Mouse (Mus musculus): ENCODE measurements around the gene Gipr. TPM values are rescaled to one million over a fixed set of nuclear protein-coding genes. Genes with fewer than 3 reads are reported as not detected.

Gene Gipr
- total RNA-seq, 1 experiment from 2014 or later: not detected

DNA sequence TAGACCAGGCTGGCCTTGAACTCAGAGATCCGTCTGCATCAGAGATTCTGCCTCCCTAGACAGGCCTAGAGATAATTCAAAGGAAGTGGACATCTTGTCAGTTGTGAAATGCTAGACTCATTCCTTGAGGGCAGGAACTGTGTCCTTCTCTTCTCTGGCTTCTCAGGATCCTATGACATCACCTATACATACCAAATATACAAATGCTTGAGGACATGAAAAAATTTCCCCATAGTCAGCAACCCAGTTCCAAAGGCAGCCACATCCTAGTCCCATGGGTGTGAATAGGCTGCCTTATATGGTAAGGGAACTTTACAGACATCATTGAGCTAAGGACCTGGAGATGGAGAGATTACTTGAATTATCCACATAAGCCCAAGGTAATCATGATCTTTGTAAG lies 56.4 kb downstream of the Gipr start:
- no peak for ATAC-seq (replicated peaks; ENCODE audit: low read depth, poor library complexity, severe bottlenecking)

- no peak for ATAC-seq (replicated peaks; ENCODE audit: low read depth, poor library complexity, severe bottlenecking)
Measured at GRCm38 (mm10) chr7:19107436-19107835, 58.5 kb downstream of the Gipr start.

Other genes with a start within 250 kb of the Gipr start
- gene Nova2, start 240.2 kb downstream of the Gipr start, total RNA-seq (2017): 0.14 TPM in 1 of 2 replicates, not detected in the other
- gene Nanos2, start 178.7 kb downstream of the Gipr start, total RNA-seq (2017): not detected in 2 replicates
- gene Mypop, start 174.9 kb downstream of the Gipr start, total RNA-seq (2017): 0.64 TPM in 1 of 2 replicates, not detected in the other
- gene Irf2bp1, start 162.1 kb downstream of the Gipr start, total RNA-seq (2017): 13.1 and 14.6 TPM in 2 replicates
- gene Foxa3, start 142.6 kb downstream of the Gipr start, total RNA-seq (2017): 0.50 TPM in 1 of 2 replicates, not detected in the other
- gene Sympk, start 141.8 kb downstream of the Gipr start, total RNA-seq (2017): 48.9 and 54.0 TPM in 2 replicates
- not detected in 2 replicates for gene Rsph6a, start 111.4 kb downstream of the Gipr start, total RNA-seq (2017)
- 6.3 and 12.7 TPM in 2 replicates for gene Dmwd, start 89.9 kb downstream of the Gipr start, total RNA-seq (2017)
- 0.32 TPM in 1 of 2 replicates, not detected in the other for gene Dmpk, start 82.3 kb downstream of the Gipr start, total RNA-seq (2017)
- 3.1 and 5.1 TPM in 2 replicates for gene Six5, start 71.5 kb downstream of the Gipr start, total RNA-seq (2017)
- gene Gm4969, start 47.8 kb downstream of the Gipr start, total RNA-seq (2017): 0.68 and 1.5 TPM in 2 replicates
- gene Fbxo46, start 46.3 kb downstream of the Gipr start, total RNA-seq (2017): 5.7 and 6.6 TPM in 2 replicates
- 3.7 and 5.4 TPM in 2 replicates for gene Qpctl, start 16.8 kb downstream of the Gipr start, total RNA-seq (2017)
- gene Snrpd2, start 16.4 kb downstream of the Gipr start, total RNA-seq (2017): 73.5 and 79.5 TPM in 2 replicates
- gene Eml2, start 10.3 kb upstream of the Gipr start, total RNA-seq (2017): 10.6 and 15.9 TPM in 2 replicates
- not detected in 2 replicates for gene Gpr4, start 46.4 kb upstream of the Gipr start, total RNA-seq (2017)
- 22.4 and 24.0 TPM in 2 replicates for gene Opa3, start 62.2 kb upstream of the Gipr start, total RNA-seq (2017)
- gene Vasp, start 105.7 kb upstream of the Gipr start, total RNA-seq (2017): 47.6 and 61.7 TPM in 2 replicates
- not detected in 2 replicates for gene Ppm1n, start 113.9 kb upstream of the Gipr start, total RNA-seq (2017)
- 0.14 TPM in 1 of 2 replicates, not detected in the other for gene Rtn2, start 116.5 kb upstream of the Gipr start, total RNA-seq (2017)
- 61.8 and 98.3 TPM in 2 replicates for gene Fosb, start 143.9 kb upstream of the Gipr start, total RNA-seq (2017)
- gene Ercc1, start 178.7 kb upstream of the Gipr start, total RNA-seq (2017): 17.1 and 18.9 TPM in 2 replicates
- gene Cd3eap, start 193.4 kb upstream of the Gipr start, total RNA-seq (2017): 23.2 and 27.6 TPM in 2 replicates
- 0.82 and 0.96 TPM in 2 replicates for gene Ppp1r13l, start 193.6 kb upstream of the Gipr start, total RNA-seq (2017)
- 25.8 and 30.3 TPM in 2 replicates for gene Ercc2, start 215.9 kb upstream of the Gipr start, total RNA-seq (2017)
- gene Klc3, start 238.0 kb upstream of the Gipr start, total RNA-seq (2017): not detected in 2 replicates
- 1.5 and 3.6 TPM in 2 replicates for gene Ckm, start 238.6 kb upstream of the Gipr start, total RNA-seq (2017)

Data from common myeloid progenitor, adult 5-6 weeks (primary cell).